Mouse (Mus musculus): ENCODE data around the gene Cept1.

DNA sequence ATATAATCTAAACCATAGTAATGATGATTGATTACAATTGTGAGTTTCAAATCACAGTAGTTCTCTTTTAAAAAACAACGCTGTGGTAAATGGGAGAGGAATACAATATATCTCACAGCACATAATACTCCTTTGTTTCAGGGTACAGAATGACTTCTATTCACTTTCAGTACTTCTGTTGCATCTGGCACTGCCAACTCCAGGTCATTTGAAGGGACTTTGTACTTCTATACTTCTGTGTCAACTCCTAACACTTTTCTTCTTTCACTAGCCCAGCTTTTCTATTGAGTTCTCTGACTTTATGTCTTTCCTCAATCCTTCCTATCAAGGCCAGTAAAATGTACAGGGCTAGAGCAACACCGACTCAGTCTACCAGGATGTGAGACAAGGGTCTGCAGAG lies 21.2 kb downstream of the Cept1 start:
- no peak for TF ChIP-seq GATA2 (IDR thresholded peaks at IDR 0.05; ENCODE audit: borderline replicate concordance, low read depth, low read length)
- no peak for TF ChIP-seq CTCF (IDR thresholded peaks at IDR 0.05; ENCODE audit: low read depth, low read length)
- TF ChIP-seq POLR2AphosphoS5 (IDR thresholded peaks at IDR 0.05; ENCODE audit: insufficient replicate concordance, low read depth, low read length) = no peak
- TF ChIP-seq TAL1 (conservative IDR thresholded peaks at IDR 0.05; ENCODE audit: low read depth, low read length) = no peak

All from G1E (cell line).